Mouse (Mus musculus) limb, embryonic 12.5 days (tissue): ENCODE data around the gene Msx2. TPM values are rescaled to one million over a fixed set of nuclear protein-coding genes. Genes with fewer than 3 reads are reported as not detected.

Experiments
- polyA plus RNA-seq: library from polyadenylated mRNA; unstranded; fragments of >200 nt; fragmentation: Nextera tagmentation; extraction: Ambion mirVana; gene quantifications from 2 replicates; pipeline ENCODE4 v1.2.1, GENCODE M21; 2016

Msx2 gene
- polyA plus RNA-seq, 1 experiment from 2014 or later: 72.0 TPM

Other genes starting within 250 kb of the Msx2 start
- gene Ror2, start 186.9 kb downstream of the Msx2 start, polyA plus RNA-seq: 44.2 and 45.2 TPM in 2 replicates
- gene Sptlc1, start 95.7 kb downstream of the Msx2 start, polyA plus RNA-seq: 37.5 and 38.5 TPM in 2 replicates